Mouse (Mus musculus): ENCODE results near the gene Nek8. TPM values are rescaled to one million over a fixed set of nuclear protein-coding genes. Genes with fewer than 3 reads are reported as not detected.

Nek8 gene
- polyA plus RNA-seq (2012; rRNA removed; ENCODE audit: low replicate concordance): 21.0 and 21.1 TPM in 2 replicates

GRCm38 (mm10) chr11:78176402-78176862 lies at the start of gene Nek8, which contains the start of gene Tlcd1:
TSS of gene Nek8 (minus strand) at chr11:78176675.
TSS of gene Tlcd1 (plus strand) at chr11:78176711.

DNA sequence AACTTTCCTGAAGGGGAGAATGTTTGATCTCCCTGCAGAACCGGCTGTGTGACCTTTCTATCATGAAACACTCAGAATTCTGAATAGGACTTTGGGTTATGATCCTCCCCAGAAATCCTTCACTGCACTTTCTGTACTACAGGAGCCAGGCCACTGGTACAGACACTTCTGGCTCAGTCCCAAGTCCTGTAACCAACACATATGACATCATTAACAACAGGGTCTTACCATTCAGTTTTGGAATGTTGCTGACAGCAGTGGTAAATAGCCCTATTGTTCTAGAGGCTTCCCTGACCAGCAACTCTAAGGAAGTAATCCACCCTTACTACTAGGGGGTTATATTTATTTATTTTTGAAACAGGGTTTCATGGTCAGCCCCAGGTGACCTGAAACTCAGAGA lies 16.6 kb upstream of the Nek8 start, which contains the start of gene Proca1:
Proca1 (plus strand) TSS at position 280 of the 400 bp plus-strand sequence.

GRCm38 (mm10) chr11:78188331-78189233 lies 12.1 kb upstream of the Nek8 start, which contains the start of gene Rab34:
TSS of gene Rab34 (plus strand) at chr11:78188430.

DNA sequence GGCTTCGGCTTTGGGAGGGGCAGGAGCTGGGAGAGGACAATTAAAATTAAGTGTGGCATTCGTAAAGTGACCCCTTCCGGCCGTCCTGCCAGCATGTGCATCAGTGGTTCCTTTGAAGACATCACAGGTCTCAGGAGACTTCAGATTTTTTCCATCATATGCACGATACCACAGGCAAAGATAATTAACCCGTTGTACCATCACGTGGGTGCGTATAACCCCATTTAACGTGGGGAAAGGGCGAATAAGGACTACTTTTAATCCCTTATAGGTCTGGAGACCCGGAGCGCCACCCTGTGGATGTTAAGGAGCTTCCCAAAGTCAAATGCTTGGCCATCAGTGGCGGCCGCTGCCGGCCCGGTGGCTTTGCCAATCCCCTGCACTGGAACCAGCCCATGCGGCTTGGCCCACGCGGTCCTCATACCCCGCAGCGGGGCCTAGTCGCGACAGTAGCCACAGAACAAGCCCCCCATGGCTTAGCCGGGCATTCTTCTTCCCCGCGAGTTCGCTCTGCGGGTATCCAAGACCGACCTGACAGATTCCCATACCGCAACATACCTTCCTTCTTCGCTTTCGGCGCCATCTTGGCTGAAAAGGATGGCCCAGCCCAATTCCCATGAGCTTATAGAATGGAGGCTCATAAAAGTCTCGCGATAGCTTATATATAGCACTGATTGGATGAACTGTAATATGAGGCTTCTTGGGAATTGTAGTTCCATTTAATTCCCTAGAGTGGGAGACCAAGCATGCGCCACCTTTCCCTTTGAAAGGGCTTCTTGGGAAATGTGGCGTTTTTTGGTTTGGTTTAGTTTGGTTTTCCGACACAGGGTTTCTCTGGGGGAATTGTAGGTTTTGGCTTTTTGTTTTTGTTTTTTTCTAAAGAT lies 6.7 kb upstream of the Nek8 start, which contains the start of gene Rpl23a:
Rpl23a (minus strand) TSS at position 624 of the 884 bp plus-strand sequence.

GRCm38 (mm10) chr11:78164924-78165760 lies 11.3 kb downstream of the Nek8 start, which contains the start of gene Traf4:
TSS of gene Traf4 (minus strand) at chr11:78165589.

Other genes with a start within 250 kb of the Nek8 start
- 1.1 and 1.4 TPM in 2 replicates for gene Sez6, start 245.9 kb downstream of the Nek8 start, polyA plus RNA-seq (2012; rRNA removed; ENCODE audit: low replicate concordance)
- 37.3 and 77.4 TPM in 2 replicates for gene Phf12, start 193.9 kb downstream of the Nek8 start, polyA plus RNA-seq (2012; rRNA removed; ENCODE audit: low replicate concordance)
- 3.6 and 4.5 TPM in 2 replicates for gene Dhrs13, start 144.4 kb downstream of the Nek8 start, polyA plus RNA-seq (2012; rRNA removed; ENCODE audit: low replicate concordance)
- 111 and 198 TPM in 2 replicates for gene Flot2, start 138.7 kb downstream of the Nek8 start, polyA plus RNA-seq (2012; rRNA removed; ENCODE audit: low replicate concordance)
- 34.6 and 57.5 TPM in 2 replicates for gene Eral1, start 96.3 kb downstream of the Nek8 start, polyA plus RNA-seq (2012; rRNA removed; ENCODE audit: low replicate concordance)
- 16.2 and 28.6 TPM in 2 replicates for gene Fam222b, start 82.0 kb downstream of the Nek8 start, polyA plus RNA-seq (2012; rRNA removed; ENCODE audit: low replicate concordance)
- 63.0 and 125 TPM in 2 replicates for gene Traf4, start 11.1 kb downstream of the Nek8 start, polyA plus RNA-seq (2012; rRNA removed; ENCODE audit: low replicate concordance)
- gene Tlcd1, start within 50 bp of the Nek8 start, polyA plus RNA-seq (2012; rRNA removed; ENCODE audit: low replicate concordance): 120 and 266 TPM in 2 replicates
- gene Rpl23a, start 6.9 kb upstream of the Nek8 start, polyA plus RNA-seq (2012; rRNA removed; ENCODE audit: low replicate concordance): 123 and 258 TPM in 2 replicates
- gene Rab34, start 11.8 kb upstream of the Nek8 start, polyA plus RNA-seq (2012; rRNA removed; ENCODE audit: low replicate concordance): 98.3 and 206 TPM in 2 replicates
- gene Proca1, start 16.7 kb upstream of the Nek8 start, polyA plus RNA-seq (2012; rRNA removed; ENCODE audit: low replicate concordance): 3.4 and 6.1 TPM in 2 replicates
- 74.7 and 130 TPM in 2 replicates for gene Sdf2, start 69.1 kb upstream of the Nek8 start, polyA plus RNA-seq (2012; rRNA removed; ENCODE audit: low replicate concordance)
- gene Supt6, start 69.3 kb upstream of the Nek8 start, polyA plus RNA-seq (2012; rRNA removed; ENCODE audit: low replicate concordance): 16.2 and 27.0 TPM in 2 replicates
- gene 2610507B11Rik, start 85.1 kb upstream of the Nek8 start, polyA plus RNA-seq (2012; rRNA removed; ENCODE audit: low replicate concordance): 69.1 and 142 TPM in 2 replicates
- 0.10 and 0.50 TPM in 2 replicates for gene BC030499, start 114.2 kb upstream of the Nek8 start, polyA plus RNA-seq (2012; rRNA removed; ENCODE audit: low replicate concordance)
- 1.6 and 2.6 TPM in 2 replicates for gene Spag5, start 124.9 kb upstream of the Nek8 start, polyA plus RNA-seq (2012; rRNA removed; ENCODE audit: low replicate concordance)
- 18.0 and 27.1 TPM in 2 replicates for gene Aldoc, start 146.3 kb upstream of the Nek8 start, polyA plus RNA-seq (2012; rRNA removed; ENCODE audit: low replicate concordance)
- 87.7 and 99.7 TPM in 2 replicates for gene Pigs, start 151.7 kb upstream of the Nek8 start, polyA plus RNA-seq (2012; rRNA removed; ENCODE audit: low replicate concordance)
- gene Unc119, start 166.8 kb upstream of the Nek8 start, polyA plus RNA-seq (2012; rRNA removed; ENCODE audit: low replicate concordance): 92.2 and 115 TPM in 2 replicates
- 0.04 and 0.24 TPM in 2 replicates for gene Foxn1, start 209.9 kb upstream of the Nek8 start, polyA plus RNA-seq (2012; rRNA removed; ENCODE audit: low replicate concordance)
- 0.45 and 0.98 TPM in 2 replicates for gene Slc13a2, start 245.5 kb upstream of the Nek8 start, polyA plus RNA-seq (2012; rRNA removed; ENCODE audit: low replicate concordance)